Mouse (Mus musculus) forelimb bud, embryonic 11.5 days (tissue): ENCODE measurements at regions not wholly inside any gene's neighbourhood (a gene's known extent, or its start where the extent isn't known, plus 50 kb on each side); places are given as distances from the start of the nearest gene placed in this dataset.

ENCODE experiments used
- DNase-seq: peaks from one replicate; pipeline ENCODE4 v3.0.0-alpha.2; 2012; ENCODE audit warnings: low read depth, low spot score

- no peak for DNase-seq
Observed at GRCm38 (mm10) chr11:112720652-112721051, 61.4 kb upstream of the Sox9 start.

GRCm38 (mm10) chr11:112722936-112723335, 59.1 kb upstream of the Sox9 start:
- DNase-seq: no peak

- no peak for DNase-seq
Observed at GRCm38 (mm10) chr11:112728154-112728952, 53.7 kb upstream of the Sox9 start.
